ENCODE assay signal across 14 mouse cellular contexts in the genomic region with DNA sequence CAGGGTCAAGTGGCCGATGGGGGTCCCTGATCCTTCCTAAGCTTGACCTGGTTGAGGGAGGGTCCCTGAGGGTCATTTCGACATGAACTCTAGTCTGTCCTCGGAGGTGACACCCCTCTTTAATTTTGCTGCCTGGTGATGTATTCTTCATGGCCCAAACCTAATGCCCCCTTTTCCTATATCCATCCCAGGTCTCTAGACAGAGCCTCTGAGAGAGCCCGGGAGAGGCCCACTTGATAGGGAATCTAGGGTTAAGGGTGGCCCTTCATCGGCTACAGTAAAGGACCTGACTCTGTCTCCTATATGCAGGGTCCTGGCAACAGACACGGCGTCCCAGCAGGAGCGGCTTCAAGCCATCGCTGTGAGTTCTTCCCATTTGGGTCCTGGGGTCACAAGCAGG. TPM values are rescaled to one million over a fixed set of nuclear protein-coding genes. Genes with fewer than 3 reads are reported as not detected.
DNase-seq lines count a peak whose midpoint lies in the region; ATAC-seq and TF ChIP-seq lines count a peak whose summit lies in the region.
"Had no signal": no experiment of that assay in that cellular context is flagged by ENCODE, and none has a peak within 500 bp of the region (broad histone marks: within the 10 kb centered on the region; RNA-seq: fewer than 3 reads in every experiment).

No protein-coding gene starts in this region.

- no peak for ATAC-seq in forebrain, embryonic 15.5 days (replicated peaks)
- ATAC-seq in forebrain, embryonic 11.5 days (replicated peaks; ENCODE audit: low FRiP score) = no peak
- ATAC-seq in hindbrain, embryonic 12.5 days (ENCODE audit: low FRiP score) = no peak
- ATAC-seq in hindbrain, embryonic 16.5 days = no peak
- ATAC-seq in midbrain, embryonic 13.5 days = no peak
- no peak for ATAC-seq in midbrain, embryonic 11.5 days (ENCODE audit: low FRiP score)

- no peak overlapping the region for H3K4me2 ChIP-seq in forebrain, embryonic 15.5 days (replicated peaks)
- H3K4me2 ChIP-seq in forebrain, embryonic 11.5 days (ENCODE audit: low read depth, low read length, severe bottlenecking) = no peak overlapping the region
- no peak overlapping the region for H3K4me2 ChIP-seq in hindbrain, embryonic 12.5 days (replicated peaks)
- no peak overlapping the region for H3K4me2 ChIP-seq in hindbrain, embryonic 16.5 days (ENCODE audit: low read length)
- no peak overlapping the region for H3K4me2 ChIP-seq in midbrain, embryonic 13.5 days (replicated peaks)
- H3K4me2 ChIP-seq in midbrain, embryonic 11.5 days = no peak overlapping the region
- H3K4me2 ChIP-seq: liver, embryonic 11.5 days had no signal

- TF ChIP-seq CTCF in small intestine, adult 2 months (IDR thresholded peaks at IDR 0.05; ENCODE audit: extremely low read depth, insufficient read length, insufficient replicate concordance, low read depth, low read length) = no peak

- no peak overlapping the region for H3K9ac ChIP-seq in forebrain, embryonic 15.5 days (replicated peaks)
- H3K9ac ChIP-seq in forebrain, embryonic 11.5 days (ENCODE audit: low read length) = no peak overlapping the region
- no peak overlapping the region; the same call in 1 of the 2 replicates for H3K9ac ChIP-seq in hindbrain, embryonic 12.5 days
- no peak overlapping the region for H3K9ac ChIP-seq in hindbrain, embryonic 16.5 days (ENCODE audit: low read depth, low read length)
- no peak overlapping the region for H3K9ac ChIP-seq in midbrain, embryonic 13.5 days (replicated peaks)
- H3K9ac ChIP-seq in midbrain, embryonic 11.5 days (ENCODE audit: low read length) = no peak overlapping the region

- no peaks in the 10 kb centered on the region for H3K27me3 ChIP-seq in forebrain, embryonic 15.5 days
- no peaks in the 10 kb centered on the region for H3K27me3 ChIP-seq in forebrain, embryonic 11.5 days (ENCODE audit: control insufficient read depth, insufficient read depth, low read length)
- H3K27me3 ChIP-seq in hindbrain, embryonic 12.5 days = no peaks in the 10 kb centered on the region
- H3K27me3 ChIP-seq in hindbrain, embryonic 16.5 days (replicated peaks; ENCODE audit: control insufficient read depth, insufficient read depth, low read length) = no peaks in the 10 kb centered on the region
- no peaks in the 10 kb centered on the region for H3K27me3 ChIP-seq in midbrain, embryonic 13.5 days
- no peaks in the 10 kb centered on the region for H3K27me3 ChIP-seq in midbrain, embryonic 11.5 days (ENCODE audit: control insufficient read depth, insufficient read depth, low read length)
- H3K27me3 ChIP-seq in small intestine, adult 2 months (ENCODE audit: control insufficient read depth, insufficient read depth, low read length) = no peaks in the 10 kb centered on the region

- DNase-seq in forebrain, embryonic 11.5 days (ENCODE audit: low spot score) = no peak
- no peak for DNase-seq in midbrain, embryonic 11.5 days (ENCODE audit: low spot score, missing footprints)
- DNase-seq in cerebellum, postnatal 14 days = no peak
- DNase-seq: B cell, adult 2 months; right cerebral cortex, postnatal 14 days; thymus, adult 2 months had no signal

- TF ChIP-seq POLR2A in small intestine, adult 2 months (IDR thresholded peaks at IDR 0.05; ENCODE audit: low read depth, low read length) = no peak

- 92% methylated on average over 9 of the region's 9 CpGs for WGBS in forebrain, embryonic 15.5 days
- 87% methylated on average over 9 of the region's 9 CpGs for WGBS in forebrain, embryonic 11.5 days
- WGBS in hindbrain, embryonic 12.5 days = 88% methylated on average over 9 of the region's 9 CpGs
- 85% methylated on average over 9 of the region's 9 CpGs for WGBS in hindbrain, embryonic 16.5 days
- 94% methylated on average over 9 of the region's 9 CpGs for WGBS in midbrain, embryonic 13.5 days
- WGBS in midbrain, embryonic 11.5 days = 90% methylated on average over 9 of the region's 9 CpGs
- WGBS in small intestine, adult 2 months = 86% methylated on average over 9 of the region's 9 CpGs

- no peaks in the 10 kb centered on the region for H3K9me3 ChIP-seq in forebrain, embryonic 15.5 days
- H3K9me3 ChIP-seq in forebrain, embryonic 11.5 days (ENCODE audit: control insufficient read depth, low read length) = no peaks in the 10 kb centered on the region
- H3K9me3 ChIP-seq in hindbrain, embryonic 12.5 days (replicated peaks) = no peaks in the 10 kb centered on the region
- no peaks in the 10 kb centered on the region for H3K9me3 ChIP-seq in hindbrain, embryonic 16.5 days (ENCODE audit: control insufficient read depth, low read length)
- H3K9me3 ChIP-seq in midbrain, embryonic 13.5 days = no peaks in the 10 kb centered on the region
- no peaks in the 10 kb centered on the region for H3K9me3 ChIP-seq in midbrain, embryonic 11.5 days (ENCODE audit: control insufficient read depth, low read length)
- H3K9me3 ChIP-seq: G1E had no signal

- peaks cover 45% of the 10 kb centered on the region for H3K36me3 ChIP-seq in forebrain, embryonic 15.5 days
- peaks cover 7% of the 10 kb centered on the region for H3K36me3 ChIP-seq in forebrain, embryonic 11.5 days (ENCODE audit: control insufficient read depth, insufficient read depth, low read length)
- peaks cover 44% of the 10 kb centered on the region for H3K36me3 ChIP-seq in hindbrain, embryonic 12.5 days
- H3K36me3 ChIP-seq in hindbrain, embryonic 16.5 days (ENCODE audit: control insufficient read depth, insufficient read depth, low read length) = peaks cover 20% of the 10 kb centered on the region
- H3K36me3 ChIP-seq in midbrain, embryonic 13.5 days = peaks cover 40% of the 10 kb centered on the region
- H3K36me3 ChIP-seq in midbrain, embryonic 11.5 days (ENCODE audit: control insufficient read depth, insufficient read depth, low read length) = peaks cover 11% of the 10 kb centered on the region
- no peaks in the 10 kb centered on the region for H3K36me3 ChIP-seq in small intestine, adult 2 months (ENCODE audit: control insufficient read depth, insufficient read depth, low read length)
- H3K36me3 ChIP-seq: G1E had no signal

- H3K27ac ChIP-seq in forebrain, embryonic 15.5 days (replicated peaks) = 0 out of 2 replicates have a peak overlapping the region, but pooled peaks have one; percentile 4
- H3K27ac ChIP-seq in forebrain, embryonic 11.5 days (ENCODE audit: low read depth, low read length) = no peak overlapping the region
- peak overlapping the region; percentile 68 for H3K27ac ChIP-seq in hindbrain, embryonic 12.5 days
- H3K27ac ChIP-seq in hindbrain, embryonic 16.5 days (ENCODE audit: low read depth, low read length) = no peak overlapping the region
- H3K27ac ChIP-seq in midbrain, embryonic 13.5 days = peak overlapping the region; percentile 40; the same call in 1 of the 2 replicates
- H3K27ac ChIP-seq in midbrain, embryonic 11.5 days (ENCODE audit: low read depth, low read length) = no peak overlapping the region
- H3K27ac ChIP-seq in small intestine, adult 2 months (ENCODE audit: insufficient read depth, low read depth, low read length) = no peak overlapping the region

- peaks cover 49% of the 10 kb centered on the region for H3K4me1 ChIP-seq in forebrain, embryonic 15.5 days
- H3K4me1 ChIP-seq in forebrain, embryonic 11.5 days (replicated peaks; ENCODE audit: control insufficient read depth, insufficient read depth, low read length) = peaks cover 26% of the 10 kb centered on the region
- H3K4me1 ChIP-seq in hindbrain, embryonic 12.5 days = peaks cover 66% of the 10 kb centered on the region
- peaks cover 34% of the 10 kb centered on the region for H3K4me1 ChIP-seq in hindbrain, embryonic 16.5 days (ENCODE audit: control insufficient read depth, insufficient read depth, low read depth, low read length)
- peaks cover 68% of the 10 kb centered on the region for H3K4me1 ChIP-seq in midbrain, embryonic 13.5 days (replicated peaks)
- peaks cover 36% of the 10 kb centered on the region for H3K4me1 ChIP-seq in midbrain, embryonic 11.5 days (ENCODE audit: control insufficient read depth, insufficient read depth, low read length)
- peaks cover 12% of the 10 kb centered on the region for H3K4me1 ChIP-seq in small intestine, adult 2 months (ENCODE audit: control insufficient read depth, insufficient read depth, insufficient read length, low read length)

- H3K4me3 ChIP-seq in forebrain, embryonic 15.5 days = no peak overlapping the region
- H3K4me3 ChIP-seq in forebrain, embryonic 11.5 days (ENCODE audit: low read depth, low read length) = no peak overlapping the region
- no peak overlapping the region for H3K4me3 ChIP-seq in hindbrain, embryonic 12.5 days
- H3K4me3 ChIP-seq in hindbrain, embryonic 16.5 days (ENCODE audit: low read length) = no peak overlapping the region
- no peak overlapping the region for H3K4me3 ChIP-seq in midbrain, embryonic 13.5 days (replicated peaks)
- no peak overlapping the region for H3K4me3 ChIP-seq in midbrain, embryonic 11.5 days (ENCODE audit: low read depth, low read length)
- H3K4me3 ChIP-seq in small intestine, adult 2 months (ENCODE audit: low read depth, low read length) = peak overlapping the region; percentile 8; the same call in 1 of the 2 replicates
- H3K4me3 ChIP-seq: erythroblast, embryonic 14.5 days had no signal

RNA-seq across cellular contexts. Expression of gene Palm, which starts 13.0 kb away (rescaled TPM):
- 317 and 325 TPM in 2 replicates for polyA plus RNA-seq in forebrain, embryonic 15.5 days (2015; fragmentation: Nextera tagmentation; extraction: Ambion mirVana)
- polyA plus RNA-seq in forebrain, embryonic 11.5 days (2014; fragmentation: Nextera tagmentation; extraction: Ambion mirVana) = 140 and 157 TPM in 2 replicates
- 189 and 198 TPM in 2 replicates for polyA plus RNA-seq in hindbrain, embryonic 12.5 days (2016; fragmentation: Nextera tagmentation; extraction: Ambion mirVana)
- 297 and 309 TPM in 2 replicates for polyA plus RNA-seq in hindbrain, embryonic 16.5 days (2015; fragmentation: Nextera tagmentation; extraction: Ambion mirVana)
- polyA plus RNA-seq in midbrain, embryonic 13.5 days (2015; fragmentation: Nextera tagmentation; extraction: Ambion mirVana) = 246 and 261 TPM in 2 replicates
- polyA plus RNA-seq in midbrain, embryonic 11.5 days (2014; fragmentation: Nextera tagmentation; extraction: Ambion mirVana) = 109 and 129 TPM in 2 replicates
- 13.0 and 24.0 TPM in 2 replicates for polyA plus RNA-seq in small intestine, adult 2 months (2012; rRNA removed)

RNA-seq across cellular contexts. Expression of gene Misp, which starts 14.5 kb away (rescaled TPM):
- 0.66 and 0.68 TPM in 2 replicates for polyA plus RNA-seq in forebrain, embryonic 15.5 days (2015; fragmentation: Nextera tagmentation; extraction: Ambion mirVana)
- polyA plus RNA-seq in forebrain, embryonic 11.5 days (2014; fragmentation: Nextera tagmentation; extraction: Ambion mirVana) = 0.39 and 0.99 TPM in 2 replicates
- 1.3 and 2.1 TPM in 2 replicates for polyA plus RNA-seq in hindbrain, embryonic 12.5 days (2016; fragmentation: Nextera tagmentation; extraction: Ambion mirVana)
- 0.46 and 0.59 TPM in 2 replicates for polyA plus RNA-seq in hindbrain, embryonic 16.5 days (2015; fragmentation: Nextera tagmentation; extraction: Ambion mirVana)
- polyA plus RNA-seq in midbrain, embryonic 13.5 days (2015; fragmentation: Nextera tagmentation; extraction: Ambion mirVana) = 0.36 and 0.85 TPM in 2 replicates
- polyA plus RNA-seq in midbrain, embryonic 11.5 days (2014; fragmentation: Nextera tagmentation; extraction: Ambion mirVana) = 0.41 TPM in 1 of 2 replicates, not detected in the other
- 141 and 347 TPM in 2 replicates for polyA plus RNA-seq in small intestine, adult 2 months (2012; rRNA removed)
- polyA plus RNA-seq: erythroblast, embryonic 14.5 days; G1E had no signal

RNA-seq across cellular contexts. Expression of gene Prss57, which starts 15.6 kb away (rescaled TPM):
- 0.25 and 0.43 TPM in 2 replicates for polyA plus RNA-seq in forebrain, embryonic 15.5 days (2015; fragmentation: Nextera tagmentation; extraction: Ambion mirVana)
- not detected in 2 replicates for polyA plus RNA-seq in forebrain, embryonic 11.5 days (2014; fragmentation: Nextera tagmentation; extraction: Ambion mirVana)
- 0.23 and 0.30 TPM in 2 replicates for polyA plus RNA-seq in hindbrain, embryonic 12.5 days (2016; fragmentation: Nextera tagmentation; extraction: Ambion mirVana)
- polyA plus RNA-seq in hindbrain, embryonic 16.5 days (2015; fragmentation: Nextera tagmentation; extraction: Ambion mirVana) = 0.31 TPM in 1 of 2 replicates, not detected in the other
- polyA plus RNA-seq in midbrain, embryonic 13.5 days (2015; fragmentation: Nextera tagmentation; extraction: Ambion mirVana) = not detected in 2 replicates
- 0.10 and 0.40 TPM in 2 replicates for polyA plus RNA-seq in midbrain, embryonic 11.5 days (2014; fragmentation: Nextera tagmentation; extraction: Ambion mirVana)
- polyA plus RNA-seq in small intestine, adult 2 months (2012; rRNA removed) = 0.24 and 0.67 TPM in 2 replicates
- polyA plus RNA-seq: G1E had no signal

RNA-seq across cellular contexts. Expression of gene Fstl3, which starts 29.3 kb away (rescaled TPM):
- polyA plus RNA-seq in forebrain, embryonic 15.5 days (2015; fragmentation: Nextera tagmentation; extraction: Ambion mirVana) = 0.83 and 0.84 TPM in 2 replicates
- 0.41 and 1.0 TPM in 2 replicates for polyA plus RNA-seq in forebrain, embryonic 11.5 days (2014; fragmentation: Nextera tagmentation; extraction: Ambion mirVana)
- polyA plus RNA-seq in hindbrain, embryonic 12.5 days (2016; fragmentation: Nextera tagmentation; extraction: Ambion mirVana) = 2.3 and 2.7 TPM in 2 replicates
- 2.6 and 3.0 TPM in 2 replicates for polyA plus RNA-seq in hindbrain, embryonic 16.5 days (2015; fragmentation: Nextera tagmentation; extraction: Ambion mirVana)
- polyA plus RNA-seq in midbrain, embryonic 13.5 days (2015; fragmentation: Nextera tagmentation; extraction: Ambion mirVana) = 0.63 and 1.1 TPM in 2 replicates
- polyA plus RNA-seq in midbrain, embryonic 11.5 days (2014; fragmentation: Nextera tagmentation; extraction: Ambion mirVana) = 0.60 and 1.2 TPM in 2 replicates
- 16.0 and 19.6 TPM in 2 replicates for polyA plus RNA-seq in small intestine, adult 2 months (2012; rRNA removed)

RNA-seq across cellular contexts. Expression of gene Rnf126, which starts 39.6 kb away (rescaled TPM):
- polyA plus RNA-seq in forebrain, embryonic 15.5 days (2015; fragmentation: Nextera tagmentation; extraction: Ambion mirVana) = 94.9 and 108 TPM in 2 replicates
- polyA plus RNA-seq in forebrain, embryonic 11.5 days (2014; fragmentation: Nextera tagmentation; extraction: Ambion mirVana) = 118 TPM in 2 replicates
- polyA plus RNA-seq in hindbrain, embryonic 12.5 days (2016; fragmentation: Nextera tagmentation; extraction: Ambion mirVana) = 103 and 108 TPM in 2 replicates
- 74.2 and 101 TPM in 2 replicates for polyA plus RNA-seq in hindbrain, embryonic 16.5 days (2015; fragmentation: Nextera tagmentation; extraction: Ambion mirVana)
- 71.5 and 82.3 TPM in 2 replicates for polyA plus RNA-seq in midbrain, embryonic 13.5 days (2015; fragmentation: Nextera tagmentation; extraction: Ambion mirVana)
- 69.9 and 81.9 TPM in 2 replicates for polyA plus RNA-seq in midbrain, embryonic 11.5 days (2014; fragmentation: Nextera tagmentation; extraction: Ambion mirVana)
- 130 and 222 TPM in 2 replicates for polyA plus RNA-seq in small intestine, adult 2 months (2012; rRNA removed)

Comparison
In these comparisons a context has a peak if more than half of its experiments do, and no peak if none do; other contexts are left out.
1. H3K27ac ChIP-seq: peak in forebrain, embryonic 15.5 days (single experiment), hindbrain, embryonic 12.5 days (single experiment) and midbrain, embryonic 13.5 days (single experiment); none in forebrain, embryonic 11.5 days (single experiment), hindbrain, embryonic 16.5 days (single experiment), midbrain, embryonic 11.5 days (single experiment) and small intestine, adult 2 months (single experiment).
2. RNA of gene Misp, which starts 14.5 kb away (polyA plus RNA-seq): 141 to 347 TPM in small intestine, adult 2 months; 1.3 to 2.1 TPM in hindbrain, embryonic 12.5 days, 0.36 to 0.85 TPM in midbrain, embryonic 13.5 days, 0.66 to 0.68 TPM in forebrain, embryonic 15.5 days, 0.46 to 0.59 TPM in hindbrain, embryonic 16.5 days, 0.41 TPM in midbrain, embryonic 11.5 days and 0.39 to 0.99 TPM in forebrain, embryonic 11.5 days; every median in the first group is over 10 times any median in the second.